Mouse (Mus musculus) urinary bladder, adult 18-20 months (tissue): ENCODE results near the gene Atp6v0e.

Experiments
- DNase-seq, 2 experiments: peaks; one replicate each; pipeline ENCODE4 v3.0.0; 2022; ENCODE audit warnings: low spot score in 2 of 2, mixed read lengths in 2 of 2

Gene Atp6v0e

GRCm38 (mm10) chr17:26686334-26687000, 23.4 kb downstream of the Atp6v0e start:
- DNase-seq: no peak

DNA sequence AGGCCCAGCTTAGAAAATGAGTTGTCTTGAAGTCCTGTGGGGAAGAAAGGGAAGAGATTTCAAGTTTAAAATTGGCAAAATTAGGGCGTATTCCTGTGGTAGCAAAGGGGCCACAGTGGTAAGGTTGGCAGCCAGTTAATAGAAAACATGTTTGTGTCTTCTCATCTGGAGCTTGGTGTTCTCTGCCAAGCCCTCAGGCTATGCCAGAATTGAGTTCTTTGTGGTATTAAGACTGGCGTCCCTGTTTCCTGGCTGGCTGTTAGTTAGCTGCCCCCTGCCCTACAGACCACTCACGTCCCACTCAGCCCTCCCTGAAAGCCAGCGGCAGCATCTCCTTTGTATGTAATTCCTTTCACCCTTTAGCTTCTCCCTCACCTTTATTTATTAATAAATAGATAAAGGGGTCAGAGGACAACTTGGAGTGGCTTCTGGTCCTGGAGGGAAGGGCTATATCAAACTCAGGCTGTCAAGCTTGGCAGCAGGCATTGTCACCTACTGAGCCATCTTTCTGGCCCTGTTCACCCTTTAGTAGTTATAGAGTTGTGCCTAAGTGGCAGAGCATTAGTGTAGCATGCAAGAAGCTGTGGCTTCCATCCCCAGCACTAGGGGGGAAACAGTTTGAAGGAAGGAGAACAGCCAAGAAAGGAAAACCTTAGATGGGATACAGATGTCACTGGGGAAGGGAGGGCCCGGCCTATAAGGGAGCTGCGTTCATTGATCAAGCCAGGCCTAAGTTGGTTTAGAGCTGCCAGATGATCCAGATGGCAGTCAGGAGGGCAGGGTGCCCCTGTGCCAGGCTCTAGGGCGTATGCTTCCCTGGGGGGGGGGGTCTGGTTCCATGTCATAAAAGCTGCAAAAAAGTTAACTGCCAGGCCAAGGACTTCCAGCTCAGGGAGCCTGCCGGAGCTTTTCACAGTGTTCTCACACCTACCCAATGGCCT, 26.0 kb downstream of the Atp6v0e start:
- no peak for DNase-seq

DNA sequence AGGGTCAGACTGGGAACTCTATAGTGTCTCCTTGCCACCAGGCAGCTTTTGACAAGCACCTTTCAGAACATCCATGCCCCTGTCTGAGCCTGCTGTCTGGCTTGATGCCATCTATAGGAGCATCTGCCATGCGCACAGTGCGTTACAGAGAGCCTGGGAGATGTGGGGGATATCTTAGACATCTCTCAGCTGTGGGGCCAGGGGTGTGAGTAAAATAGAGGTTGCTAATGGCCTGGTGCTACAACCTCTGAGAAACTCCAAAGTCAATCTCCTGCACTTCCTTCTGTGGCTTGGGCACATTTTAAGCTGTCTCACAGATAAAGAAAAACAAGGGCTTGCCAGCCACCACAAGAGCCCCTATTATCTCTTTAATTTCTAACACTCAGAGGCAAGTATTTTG, 26.8 kb downstream of the Atp6v0e start:
- DNase-seq: no peak

- DNase-seq: no peak
These were observed 27.2 kb downstream of the Atp6v0e start for GRCm38 (mm10) chr17:26690236-26690635.

GRCm38 (mm10) chr17:26691110-26691509, 28.1 kb downstream of the Atp6v0e start:
- no peak for DNase-seq

- no peak for DNase-seq
These were observed 30.4 kb downstream of the Atp6v0e start for GRCm38 (mm10) chr17:26693424-26693823.

- DNase-seq: no peak
These were observed 31.1 kb downstream of the Atp6v0e start for GRCm38 (mm10) chr17:26694171-26694570.

DNA sequence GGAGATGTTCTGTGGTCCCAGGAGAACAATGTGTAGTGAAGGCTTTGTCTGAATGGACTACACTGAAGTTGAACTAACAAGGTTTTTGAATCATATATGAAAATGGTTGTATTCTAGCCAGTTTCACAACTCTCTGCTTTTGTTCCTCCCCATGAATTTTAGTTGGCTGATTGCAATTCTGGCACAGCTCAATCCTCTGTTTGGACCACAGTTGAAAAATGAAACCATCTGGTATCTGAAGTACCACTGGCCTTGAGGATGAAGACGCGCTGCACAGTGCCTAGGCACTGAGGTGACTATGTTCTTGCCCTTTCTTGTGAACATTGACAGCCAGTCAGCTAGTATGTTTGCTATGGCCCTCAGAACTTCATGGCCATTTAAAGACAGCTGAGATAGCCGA, 32.2 kb downstream of the Atp6v0e start:
- DNase-seq: no peak

- DNase-seq: no peak
These were observed 35.8 kb downstream of the Atp6v0e start for GRCm38 (mm10) chr17:26698846-26699245.

DNA sequence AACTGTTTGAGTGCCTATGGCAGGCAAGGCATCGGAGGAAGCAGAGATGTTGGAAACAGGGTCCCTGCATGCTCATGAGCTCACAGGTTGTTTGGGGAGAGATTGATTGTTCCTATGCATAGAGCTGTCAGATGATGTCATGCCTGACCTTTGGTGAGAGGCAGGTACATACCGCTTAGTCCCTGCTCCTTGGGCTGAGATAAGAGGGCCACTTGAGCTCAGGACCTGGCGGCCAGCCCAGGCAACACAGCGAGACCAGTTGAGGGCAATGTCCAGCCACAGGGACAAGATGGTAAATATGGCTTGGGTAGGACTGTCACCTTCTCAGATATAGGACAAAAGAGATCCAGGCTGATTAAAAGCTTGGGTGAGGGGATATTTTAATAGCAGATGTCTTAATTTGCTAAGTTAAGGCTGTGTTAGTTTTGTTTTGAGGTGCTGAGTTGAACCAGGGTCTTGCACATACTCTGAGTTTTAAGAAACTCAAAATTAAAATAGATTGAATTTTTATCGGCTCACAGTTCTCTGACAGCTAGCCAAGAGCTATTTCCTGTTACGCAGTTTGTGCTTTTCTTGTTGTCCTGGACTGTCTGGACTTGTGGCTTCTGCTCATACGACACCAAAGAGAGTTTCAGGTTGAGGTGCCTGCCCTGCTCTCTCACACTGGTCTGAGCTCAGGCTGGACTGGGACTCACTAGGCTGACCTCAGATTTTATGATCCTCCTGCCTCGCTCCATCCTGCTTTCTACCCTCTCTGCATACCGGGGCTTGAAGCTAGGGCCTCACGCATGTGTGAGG, 37.0 kb downstream of the Atp6v0e start:
- DNase-seq: no peak

DNA sequence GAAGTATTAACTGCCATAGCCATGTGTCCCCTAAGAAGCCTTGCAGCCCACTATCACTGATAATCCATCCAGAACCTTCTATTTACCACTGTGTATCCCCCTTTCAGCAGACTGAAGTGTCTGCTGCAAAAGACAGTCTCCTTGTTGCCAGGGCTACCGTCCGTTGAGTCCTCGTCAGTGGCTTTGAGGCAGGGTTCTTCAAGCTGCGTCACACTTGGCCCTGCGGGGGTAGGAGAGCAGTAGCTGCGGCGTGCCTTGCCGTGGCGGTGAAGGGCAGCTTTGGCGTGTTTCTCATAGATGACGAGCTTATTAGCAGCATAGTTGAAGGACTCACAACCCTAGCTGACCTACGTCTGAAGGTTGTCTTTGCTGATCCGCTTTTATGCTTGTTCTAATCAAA, 38.5 kb downstream of the Atp6v0e start:
- DNase-seq: no peak

DNA sequence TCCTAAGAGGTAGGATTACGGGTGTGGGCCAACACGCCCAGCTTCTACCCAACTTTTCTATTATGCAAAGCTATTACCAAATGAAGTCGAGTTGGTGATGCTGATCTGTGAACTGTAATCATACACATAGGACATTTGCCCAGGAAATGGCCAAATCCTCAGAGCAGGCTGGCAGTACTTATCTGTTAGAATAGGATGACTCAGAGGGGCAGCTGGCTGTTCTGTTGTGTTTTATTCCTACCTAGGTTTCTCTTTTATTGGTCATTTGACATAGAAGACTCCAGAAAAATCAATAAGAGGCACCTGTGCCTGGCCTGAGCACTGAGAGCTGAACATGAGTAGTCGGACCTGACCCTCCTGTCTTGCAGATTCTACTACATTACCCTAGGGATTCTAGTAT, 39.6 kb downstream of the Atp6v0e start:
- no peak for DNase-seq

- no peak for DNase-seq
These were observed 40.6 kb downstream of the Atp6v0e start for GRCm38 (mm10) chr17:26703671-26704070.

DNA sequence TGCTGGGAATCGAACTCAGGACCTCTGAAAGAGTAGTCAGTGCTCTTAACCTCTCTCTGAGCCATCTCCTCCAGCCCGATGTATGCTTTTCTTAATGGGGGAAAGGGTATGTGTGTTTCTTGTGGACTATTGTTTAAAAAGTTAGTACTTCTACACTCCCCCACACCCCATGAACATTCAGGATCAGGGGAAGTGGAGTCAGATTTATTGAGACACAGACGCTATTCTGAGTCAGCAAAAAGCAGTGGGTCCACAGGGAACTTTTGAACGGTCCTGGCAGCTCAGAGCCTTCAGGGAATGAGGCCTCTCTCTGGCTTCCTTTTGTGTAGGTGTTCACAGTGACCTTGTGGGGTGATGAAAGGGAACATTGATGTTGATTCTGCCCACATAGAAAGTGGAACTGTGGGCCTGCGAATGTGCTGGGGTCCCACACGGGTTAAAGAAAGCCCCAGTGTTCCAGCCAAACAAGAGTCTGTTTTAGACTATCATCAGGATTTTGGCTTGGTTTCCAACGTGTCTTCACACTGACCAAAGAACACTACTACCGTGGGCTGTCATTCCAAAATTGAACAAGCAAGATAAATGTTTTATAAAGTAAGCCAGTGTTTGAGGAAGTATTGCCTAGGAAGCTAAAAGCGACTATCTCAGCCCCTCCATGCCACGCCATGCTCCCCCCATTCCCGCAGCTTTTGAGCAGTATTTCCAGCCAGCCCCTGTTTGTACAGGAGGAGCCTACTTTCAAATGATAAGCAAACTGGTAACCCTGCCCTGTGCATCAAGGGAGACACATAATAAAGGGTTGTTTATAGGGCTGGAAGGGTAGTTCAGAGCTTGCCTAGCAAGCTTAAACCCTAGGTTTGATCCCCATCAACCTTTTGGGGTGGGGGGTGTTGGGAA, 42.7 kb downstream of the Atp6v0e start:
- no peak for DNase-seq

GRCm38 (mm10) chr17:26707066-26707465, 44.0 kb downstream of the Atp6v0e start:
- DNase-seq: no peak

DNA sequence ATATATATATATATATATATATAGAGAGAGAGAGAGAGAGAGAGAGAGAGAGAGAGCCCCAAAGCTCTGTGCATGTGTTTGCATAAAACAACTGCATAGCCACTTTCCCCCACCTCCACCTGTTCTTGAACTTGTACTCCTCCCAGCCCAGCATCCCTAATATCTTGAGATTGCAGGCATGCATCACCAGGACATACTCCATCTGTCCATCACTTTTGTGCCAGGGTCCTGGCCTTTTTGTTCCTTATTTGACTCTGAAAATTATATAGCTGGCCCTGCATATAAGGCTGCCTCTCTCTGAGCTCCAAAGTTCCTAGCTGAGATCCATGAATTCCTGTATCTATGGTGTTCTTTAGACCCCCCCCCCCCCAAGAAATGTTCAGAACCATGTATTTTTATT, 45.5 kb downstream of the Atp6v0e start:
- no peak for DNase-seq

- DNase-seq: no peak
These were observed 46.1 kb downstream of the Atp6v0e start for GRCm38 (mm10) chr17:26708993-26709590.

- DNase-seq: no peak
These were observed 47.0 kb downstream of the Atp6v0e start for GRCm38 (mm10) chr17:26710049-26710448.

- DNase-seq: peak; percentile 96 to 99
These were observed 52.3 kb downstream of the Atp6v0e start, which contains the start of gene Crebrf for GRCm38 (mm10) chr17:26715271-26715758. TSS of gene Crebrf (plus strand) at chr17:26715650.

GRCm38 (mm10) chr17:26715916-26716717, 53.1 kb downstream of the Atp6v0e start:
- DNase-seq: peak; percentile 90 to 94
